21 mouse cellular contexts compared by ENCODE assay signal in genomic region chr2:157384836-157385235, GRCm38 (mm10). TPM values are rescaled to one million over a fixed set of nuclear protein-coding genes. Genes with fewer than 3 reads are reported as not detected.
DNase-seq lines count a peak whose midpoint lies in the region; ATAC-seq lines count a peak whose summit lies in the region.
"Had no signal": no experiment of that assay in that cellular context is flagged by ENCODE, and none has a peak within 500 bp of the region (broad histone marks: within the 10 kb centered on the region; RNA-seq: fewer than 3 reads in every experiment).

No protein-coding gene starts in this region.

- WGBS in forebrain, embryonic 10.5 days = 59% methylated on average over 4 of the region's 4 CpGs
- 48% methylated on average over 4 of the region's 4 CpGs for WGBS in forebrain, embryonic 16.5 days
- 32% methylated on average over 4 of the region's 4 CpGs for WGBS in midbrain, embryonic 12.5 days

- peaks cover 87% of the 10 kb centered on the region for H3K36me3 ChIP-seq in forebrain, embryonic 10.5 days (replicated peaks)
- no peaks in the 10 kb centered on the region for H3K36me3 ChIP-seq in forebrain, embryonic 16.5 days (ENCODE audit: control insufficient read depth, insufficient read depth)
- peaks cover 29% of the 10 kb centered on the region for H3K36me3 ChIP-seq in midbrain, embryonic 12.5 days

- DNase-seq in forebrain, embryonic 10.5 days (ENCODE audit: extremely low spot score, low spot score) = no peak
- DNase-seq in kidney, postnatal 14 days = peak; percentile 12
- no peak for DNase-seq in kidney, postnatal 25 days
- peak; percentile 74 for DNase-seq in retina, postnatal 1 day
- no peak for DNase-seq in gastrocnemius, postnatal 4 days (ENCODE audit: low spot score in 2 of 2)
- DNase-seq in cerebellum, adult 11-12 months = no peak
- DNase-seq: adrenal gland, adult 2 months; cerebellum, adult 11 months; cerebellum, postnatal 36 days; gastrocnemius, postnatal 10 days; heart, postnatal 10 days; right cerebral cortex, postnatal 25 days; thymus, postnatal 25 days had no signal

- H3K27ac ChIP-seq in forebrain, embryonic 10.5 days = peak overlapping the region; percentile 62; the same call in 1 of the 2 replicates
- no peak overlapping the region for H3K27ac ChIP-seq in forebrain, embryonic 16.5 days (ENCODE audit: low read length)
- peak overlapping the region; percentile 39 for H3K27ac ChIP-seq in midbrain, embryonic 12.5 days (replicated peaks)
- H3K27ac ChIP-seq: heart, embryonic 10.5 days; intestine, embryonic 15.5 days; limb, embryonic 12.5 days; liver, embryonic 15.5 days had no signal

- no peak overlapping the region for H3K4me3 ChIP-seq in forebrain, embryonic 10.5 days
- H3K4me3 ChIP-seq in forebrain, embryonic 16.5 days (replicated peaks; ENCODE audit: low read length) = no peak overlapping the region
- no peak overlapping the region for H3K4me3 ChIP-seq in midbrain, embryonic 12.5 days
- H3K4me3 ChIP-seq: heart, embryonic 10.5 days; intestine, embryonic 15.5 days; limb, embryonic 12.5 days; liver, embryonic 15.5 days had no signal

- no peak overlapping the region for H3K9ac ChIP-seq in forebrain, embryonic 16.5 days (replicated peaks; ENCODE audit: low read depth, low read length)
- H3K9ac ChIP-seq in midbrain, embryonic 12.5 days (replicated peaks) = no peak overlapping the region
- H3K9ac ChIP-seq: intestine, embryonic 15.5 days; limb, embryonic 12.5 days; liver, embryonic 15.5 days had no signal

- H3K9me3 ChIP-seq in forebrain, embryonic 10.5 days = no peaks in the 10 kb centered on the region
- H3K9me3 ChIP-seq in forebrain, embryonic 16.5 days (ENCODE audit: control insufficient read depth, low read length) = no peaks in the 10 kb centered on the region
- no peaks in the 10 kb centered on the region for H3K9me3 ChIP-seq in midbrain, embryonic 12.5 days
- H3K9me3 ChIP-seq: heart, embryonic 10.5 days; intestine, embryonic 15.5 days; limb, embryonic 12.5 days; liver, embryonic 15.5 days had no signal

- no peak overlapping the region for H3K4me2 ChIP-seq in forebrain, embryonic 16.5 days (ENCODE audit: low read length)
- H3K4me2 ChIP-seq in midbrain, embryonic 12.5 days (replicated peaks) = no peak overlapping the region
- H3K4me2 ChIP-seq: intestine, embryonic 15.5 days; limb, embryonic 12.5 days; liver, embryonic 15.5 days had no signal

- no peaks in the 10 kb centered on the region for H3K27me3 ChIP-seq in forebrain, embryonic 10.5 days (ENCODE audit: poor library complexity, severe bottlenecking)
- H3K27me3 ChIP-seq in forebrain, embryonic 16.5 days (replicated peaks; ENCODE audit: control insufficient read depth, insufficient read depth, low read length) = no peaks in the 10 kb centered on the region
- H3K27me3 ChIP-seq in midbrain, embryonic 12.5 days = no peaks in the 10 kb centered on the region
- H3K27me3 ChIP-seq: intestine, embryonic 15.5 days; limb, embryonic 12.5 days; liver, embryonic 15.5 days had no signal

- H3K4me1 ChIP-seq in forebrain, embryonic 10.5 days = peaks cover 25% of the 10 kb centered on the region
- H3K4me1 ChIP-seq in forebrain, embryonic 16.5 days (replicated peaks; ENCODE audit: control insufficient read depth, insufficient read depth, low read length) = no peaks in the 10 kb centered on the region
- H3K4me1 ChIP-seq in midbrain, embryonic 12.5 days = peaks cover 7% of the 10 kb centered on the region; the same call in 1 of the 2 replicates
- H3K4me1 ChIP-seq: intestine, embryonic 15.5 days had no signal

- no peak for ATAC-seq in forebrain, embryonic 16.5 days
- ATAC-seq in midbrain, embryonic 12.5 days (ENCODE audit: low FRiP score, low read depth) = no peak
- ATAC-seq: intestine, embryonic 15.5 days had no signal

RNA-seq across cellular contexts. Expression of gene Manbal, which starts 17.4 kb away (rescaled TPM):
- 64.4 and 68.1 TPM in 2 replicates for polyA plus RNA-seq in forebrain, embryonic 10.5 days (2016; fragmentation: Nextera tagmentation; extraction: Ambion mirVana)
- polyA plus RNA-seq in forebrain, embryonic 16.5 days (2015; fragmentation: Nextera tagmentation; extraction: Ambion mirVana) = 97.5 and 105 TPM in 2 replicates
- polyA plus RNA-seq in midbrain, embryonic 12.5 days (2016; fragmentation: Nextera tagmentation; extraction: Ambion mirVana) = 66.5 and 75.6 TPM in 2 replicates
- total RNA-seq in gastrocnemius, postnatal 4 days (2021) = 10 to 100 TPM; 32.4 to 32.9 TPM

RNA-seq across cellular contexts. Expression of gene Src, which starts 33.4 kb away (rescaled TPM):
- 19.2 and 19.6 TPM in 2 replicates for polyA plus RNA-seq in forebrain, embryonic 10.5 days (2016; fragmentation: Nextera tagmentation; extraction: Ambion mirVana)
- 32.2 and 36.6 TPM in 2 replicates for polyA plus RNA-seq in forebrain, embryonic 16.5 days (2015; fragmentation: Nextera tagmentation; extraction: Ambion mirVana)
- 33.5 and 36.6 TPM in 2 replicates for polyA plus RNA-seq in midbrain, embryonic 12.5 days (2016; fragmentation: Nextera tagmentation; extraction: Ambion mirVana)
- 10 to 100 TPM; 13.3 to 13.6 TPM for total RNA-seq in gastrocnemius, postnatal 4 days (2021)

RNA-seq across cellular contexts. Expression of gene Ghrh, which starts 37.5 kb away (rescaled TPM):
- polyA plus RNA-seq in forebrain, embryonic 10.5 days (2016; fragmentation: Nextera tagmentation; extraction: Ambion mirVana) = 0.34 TPM in 1 of 2 replicates, not detected in the other
- 0.80 TPM in 1 of 2 replicates, not detected in the other for polyA plus RNA-seq in forebrain, embryonic 16.5 days (2015; fragmentation: Nextera tagmentation; extraction: Ambion mirVana)
- polyA plus RNA-seq in midbrain, embryonic 12.5 days (2016; fragmentation: Nextera tagmentation; extraction: Ambion mirVana) = 1.0 and 1.1 TPM in 2 replicates
- not detected for total RNA-seq in gastrocnemius, postnatal 4 days (2021)
- total RNA-seq: adrenal gland, adult 2 months; gastrocnemius, postnatal 10 days; heart, postnatal 10 days; megakaryocyte-erythroid progenitor cell, adult 5-6 weeks had no signal
- polyA plus RNA-seq: adrenal gland, adult 2 months; heart, embryonic 10.5 days; kidney, embryonic 16.5 days; limb, embryonic 12.5 days had no signal

Comparison
In these comparisons a context has a peak if more than half of its experiments do, and no peak if none do; other contexts are left out.
1. DNase-seq: peak in kidney, postnatal 14 days (single experiment) and retina, postnatal 1 day (single experiment); none in forebrain, embryonic 10.5 days (single experiment), kidney, postnatal 25 days (0 of 2), gastrocnemius, postnatal 4 days (0 of 2) and cerebellum, adult 11-12 months (single experiment).